ENCODE assay signal across 29 mouse cellular contexts in the genomic region with DNA sequence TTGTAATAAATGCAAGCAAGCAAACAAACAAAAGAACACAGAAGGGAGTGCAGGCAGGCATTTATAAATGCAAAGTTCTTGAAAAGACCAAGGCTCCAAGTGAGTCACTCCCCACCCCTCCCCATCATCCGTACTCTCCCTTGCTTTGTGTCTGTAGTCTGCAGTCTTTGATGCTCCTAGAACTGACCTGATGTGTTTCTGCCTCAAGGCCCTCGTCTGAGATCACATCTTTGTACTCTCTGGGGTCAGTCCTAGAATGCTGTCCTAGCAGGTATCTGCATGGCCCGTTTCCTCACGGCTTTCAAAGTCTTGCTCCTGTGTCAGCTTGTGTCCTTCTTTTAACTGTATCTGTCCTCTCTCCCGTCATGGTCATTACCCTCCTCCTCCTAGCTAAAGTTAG. TPM values are rescaled to one million over a fixed set of nuclear protein-coding genes. Genes with fewer than 3 reads are reported as not detected.
DNase-seq lines count a peak whose midpoint lies in the region; ATAC-seq lines count a peak whose summit lies in the region.
"Had no signal": no experiment of that assay in that cellular context is flagged by ENCODE, and none has a peak within 500 bp of the region (broad histone marks: within the 10 kb centered on the region; RNA-seq: fewer than 3 reads in every experiment).

No protein-coding gene starts in this region.

- H3K9ac ChIP-seq in heart, embryonic 12.5 days = no peak overlapping the region
- no peak overlapping the region for H3K9ac ChIP-seq in midbrain, embryonic 13.5 days (replicated peaks)
- H3K9ac ChIP-seq in midbrain, embryonic 16.5 days (ENCODE audit: low read depth, low read length) = no peak overlapping the region
- H3K9ac ChIP-seq in limb, embryonic 12.5 days (replicated peaks) = no peak overlapping the region
- H3K9ac ChIP-seq: heart, embryonic 15.5 days; hindbrain, embryonic 13.5 days; limb, embryonic 13.5 days; liver, embryonic 15.5 days; stomach, embryonic 15.5 days had no signal

- no peak for ATAC-seq in heart, embryonic 12.5 days (ENCODE audit: insufficient number of reproducible peaks, low FRiP score)
- no peak for ATAC-seq in midbrain, embryonic 13.5 days
- ATAC-seq in midbrain, embryonic 16.5 days = no peak
- ATAC-seq in limb, embryonic 12.5 days (ENCODE audit: insufficient number of reproducible peaks, insufficient read depth, low FRiP score, low TSS enrichment, low read depth) = no peak
- ATAC-seq: CD4-positive, CD25-positive, alpha-beta regulatory T cell, adult 4 months had no signal

- peak; percentile 55 for DNase-seq in adrenal gland, adult 2 months
- DNase-seq in adrenal gland, postnatal 25 days = no peak
- no peak for DNase-seq in heart, postnatal 25 days (ENCODE audit: low spot score)
- no peak for DNase-seq in layer of hippocampus, adult 11-12 months (ENCODE audit: low spot score)
- DNase-seq: cerebellum, adult 18-20 months; cerebellum, postnatal 25 days; embryo, embryonic 11 days; kidney, adult 9 months; layer of hippocampus, adult 9-11 months; right cerebral cortex, postnatal 25 days; thymus, adult 18-20 months had no signal

- intact Hi-C loops in heart, postnatal 25 days (cut with DNase I) = no loop called here

- no peaks in the 10 kb centered on the region for H3K9me3 ChIP-seq in heart, embryonic 12.5 days (replicated peaks)
- no peaks in the 10 kb centered on the region for H3K9me3 ChIP-seq in midbrain, embryonic 13.5 days
- H3K9me3 ChIP-seq in midbrain, embryonic 16.5 days (replicated peaks; ENCODE audit: control insufficient read depth, low read length, poor library complexity, severe bottlenecking) = no peaks in the 10 kb centered on the region
- no peaks in the 10 kb centered on the region for H3K9me3 ChIP-seq in limb, embryonic 12.5 days
- H3K9me3 ChIP-seq: heart, embryonic 15.5 days; hindbrain, embryonic 13.5 days; limb, embryonic 13.5 days; liver, embryonic 15.5 days; stomach, embryonic 15.5 days had no signal

- 0 out of 2 replicates have a peak overlapping the region, but pooled peaks have one; percentile 63 for H3K27ac ChIP-seq in heart, embryonic 12.5 days (ENCODE audit: poor library complexity, severe bottlenecking)
- H3K27ac ChIP-seq in midbrain, embryonic 13.5 days = peak overlapping the region; percentile 90; the same call in 1 of the 2 replicates
- H3K27ac ChIP-seq in midbrain, embryonic 16.5 days (ENCODE audit: low read length) = no peak overlapping the region
- H3K27ac ChIP-seq in limb, embryonic 12.5 days = 0 out of 2 replicates have a peak overlapping the region, but pooled peaks have one; percentile 77
- H3K27ac ChIP-seq: liver, embryonic 15.5 days; macrophage; stomach, embryonic 15.5 days had no signal

- H3K4me1 ChIP-seq in heart, embryonic 12.5 days (replicated peaks) = peaks cover 82% of the 10 kb centered on the region
- peaks cover 52% of the 10 kb centered on the region for H3K4me1 ChIP-seq in midbrain, embryonic 13.5 days (replicated peaks)
- peaks cover 32% of the 10 kb centered on the region for H3K4me1 ChIP-seq in midbrain, embryonic 16.5 days (ENCODE audit: control insufficient read depth, insufficient read depth, low read length)
- H3K4me1 ChIP-seq in limb, embryonic 12.5 days (replicated peaks) = peaks cover 46% of the 10 kb centered on the region

- 79% methylated on average over 5 of the region's 5 CpGs for WGBS in heart, embryonic 12.5 days
- 59% methylated on average over 5 of the region's 5 CpGs for WGBS in midbrain, embryonic 13.5 days
- WGBS in midbrain, embryonic 16.5 days = 46% methylated on average over 5 of the region's 5 CpGs
- 73% methylated on average over 5 of the region's 5 CpGs for WGBS in limb, embryonic 12.5 days

- no peak overlapping the region for H3K4me2 ChIP-seq in heart, embryonic 12.5 days
- H3K4me2 ChIP-seq in midbrain, embryonic 13.5 days (replicated peaks) = no peak overlapping the region
- no peak overlapping the region for H3K4me2 ChIP-seq in midbrain, embryonic 16.5 days (ENCODE audit: low read length)
- H3K4me2 ChIP-seq in limb, embryonic 12.5 days = no peak overlapping the region
- H3K4me2 ChIP-seq: heart, embryonic 15.5 days; hindbrain, embryonic 13.5 days; limb, embryonic 13.5 days; liver, embryonic 15.5 days; stomach, embryonic 15.5 days had no signal

- no peaks in the 10 kb centered on the region for H3K36me3 ChIP-seq in heart, embryonic 12.5 days
- no peaks in the 10 kb centered on the region for H3K36me3 ChIP-seq in midbrain, embryonic 13.5 days
- H3K36me3 ChIP-seq in midbrain, embryonic 16.5 days (ENCODE audit: control insufficient read depth, insufficient read depth, low read length) = no peaks in the 10 kb centered on the region
- H3K36me3 ChIP-seq in limb, embryonic 12.5 days = no peaks in the 10 kb centered on the region
- H3K36me3 ChIP-seq: heart, embryonic 15.5 days; hindbrain, embryonic 13.5 days; limb, embryonic 13.5 days; liver, embryonic 15.5 days; stomach, embryonic 15.5 days had no signal

- no peak overlapping the region for H3K4me3 ChIP-seq in heart, embryonic 12.5 days
- H3K4me3 ChIP-seq in midbrain, embryonic 13.5 days (replicated peaks) = no peak overlapping the region
- no peak overlapping the region for H3K4me3 ChIP-seq in midbrain, embryonic 16.5 days (ENCODE audit: low read depth, low read length)
- no peak overlapping the region for H3K4me3 ChIP-seq in limb, embryonic 12.5 days (replicated peaks)
- H3K4me3 ChIP-seq: heart, embryonic 15.5 days; hindbrain, embryonic 13.5 days; limb, embryonic 13.5 days; liver, embryonic 15.5 days; stomach, embryonic 15.5 days had no signal

- H3K27me3 ChIP-seq in heart, embryonic 12.5 days (replicated peaks) = no peaks in the 10 kb centered on the region
- H3K27me3 ChIP-seq in midbrain, embryonic 13.5 days = no peaks in the 10 kb centered on the region
- no peaks in the 10 kb centered on the region for H3K27me3 ChIP-seq in midbrain, embryonic 16.5 days (ENCODE audit: control insufficient read depth, insufficient read depth, low read depth, low read length)
- H3K27me3 ChIP-seq in limb, embryonic 12.5 days = no peaks in the 10 kb centered on the region
- H3K27me3 ChIP-seq: heart, embryonic 15.5 days; hindbrain, embryonic 13.5 days; limb, embryonic 13.5 days; stomach, embryonic 15.5 days had no signal

RNA-seq across cellular contexts. Expression of gene Cpa5, which starts 8.8 kb away (rescaled TPM):
- not detected for total RNA-seq in adrenal gland, adult 2 months (2021)
- not detected in 2 replicates for polyA plus RNA-seq in adrenal gland, adult 2 months (2012; rRNA removed)
- total RNA-seq in adrenal gland, postnatal 25 days (2021) = not detected in 2 replicates
- polyA plus RNA-seq in heart, embryonic 12.5 days (2016; fragmentation: Nextera tagmentation; extraction: Ambion mirVana) = 1.1 and 1.9 TPM in 2 replicates
- total RNA-seq in heart, postnatal 25 days (2021) = not detected
- polyA plus RNA-seq in midbrain, embryonic 13.5 days (2015; fragmentation: Nextera tagmentation; extraction: Ambion mirVana) = 0.10 TPM in 1 of 2 replicates, not detected in the other
- polyA plus RNA-seq in midbrain, embryonic 16.5 days (2015; fragmentation: Nextera tagmentation; extraction: Ambion mirVana) = not detected in 2 replicates
- 0.14 and 0.33 TPM in 2 replicates for polyA plus RNA-seq in limb, embryonic 12.5 days (2016; fragmentation: Nextera tagmentation; extraction: Ambion mirVana)
- total RNA-seq: ES-E14; gastrocnemius, adult 8-10 months; granulocyte monocyte progenitor cell, adult 5-6 weeks; left cerebral cortex, adult 8-10 months had no signal
- polyA plus RNA-seq: CD4-positive, CD25-positive, alpha-beta regulatory T cell, adult 4 months; frontal cortex, adult 2 months; hindbrain, embryonic 13.5 days; lung, embryonic 16.5 days; macrophage; spleen, adult 2 months had no signal

RNA-seq across cellular contexts. Expression of gene Cpa1, which starts 19.4 kb away (rescaled TPM):
- not detected for total RNA-seq in adrenal gland, adult 2 months (2021)
- polyA plus RNA-seq in adrenal gland, adult 2 months (2012; rRNA removed) = not detected in 2 replicates
- not detected in 2 replicates for total RNA-seq in adrenal gland, postnatal 25 days (2021)
- polyA plus RNA-seq in heart, embryonic 12.5 days (2016; fragmentation: Nextera tagmentation; extraction: Ambion mirVana) = 1.8 and 2.0 TPM in 2 replicates
- total RNA-seq in heart, postnatal 25 days (2021) = under 1 TPM in 1 of 2 experiments, not detected in 1; 0.16 TPM
- polyA plus RNA-seq in midbrain, embryonic 13.5 days (2015; fragmentation: Nextera tagmentation; extraction: Ambion mirVana) = 0.63 and 0.79 TPM in 2 replicates
- polyA plus RNA-seq in midbrain, embryonic 16.5 days (2015; fragmentation: Nextera tagmentation; extraction: Ambion mirVana) = 0.90 and 0.91 TPM in 2 replicates
- 0.40 and 0.64 TPM in 2 replicates for polyA plus RNA-seq in limb, embryonic 12.5 days (2016; fragmentation: Nextera tagmentation; extraction: Ambion mirVana)
- total RNA-seq: ES-E14; gastrocnemius, adult 8-10 months; granulocyte monocyte progenitor cell, adult 5-6 weeks; left cerebral cortex, adult 8-10 months had no signal
- polyA plus RNA-seq: CD4-positive, CD25-positive, alpha-beta regulatory T cell, adult 4 months; frontal cortex, adult 2 months; macrophage had no signal

RNA-seq across cellular contexts. Expression of gene Cpa4, which starts 51.4 kb away (rescaled TPM):
- total RNA-seq in adrenal gland, adult 2 months (2021) = 1 to 10 TPM; 1.6 to 2.1 TPM
- polyA plus RNA-seq in adrenal gland, adult 2 months (2012; rRNA removed) = 0.94 and 1.1 TPM in 2 replicates
- total RNA-seq in adrenal gland, postnatal 25 days (2021) = 1.2 and 1.7 TPM in 2 replicates
- 2.9 and 3.1 TPM in 2 replicates for polyA plus RNA-seq in heart, embryonic 12.5 days (2016; fragmentation: Nextera tagmentation; extraction: Ambion mirVana)
- not detected for total RNA-seq in heart, postnatal 25 days (2021)
- polyA plus RNA-seq in midbrain, embryonic 13.5 days (2015; fragmentation: Nextera tagmentation; extraction: Ambion mirVana) = 2.4 and 2.5 TPM in 2 replicates
- polyA plus RNA-seq in midbrain, embryonic 16.5 days (2015; fragmentation: Nextera tagmentation; extraction: Ambion mirVana) = 1.0 and 1.4 TPM in 2 replicates
- polyA plus RNA-seq in limb, embryonic 12.5 days (2016; fragmentation: Nextera tagmentation; extraction: Ambion mirVana) = 1.9 TPM in 2 replicates
- total RNA-seq: ES-E14; gastrocnemius, adult 8-10 months; granulocyte monocyte progenitor cell, adult 5-6 weeks had no signal
- polyA plus RNA-seq: CD4-positive, CD25-positive, alpha-beta regulatory T cell, adult 4 months; macrophage; spleen, adult 2 months had no signal
